ENCODE assay signal across 12 mouse cellular contexts in the genomic region with DNA sequence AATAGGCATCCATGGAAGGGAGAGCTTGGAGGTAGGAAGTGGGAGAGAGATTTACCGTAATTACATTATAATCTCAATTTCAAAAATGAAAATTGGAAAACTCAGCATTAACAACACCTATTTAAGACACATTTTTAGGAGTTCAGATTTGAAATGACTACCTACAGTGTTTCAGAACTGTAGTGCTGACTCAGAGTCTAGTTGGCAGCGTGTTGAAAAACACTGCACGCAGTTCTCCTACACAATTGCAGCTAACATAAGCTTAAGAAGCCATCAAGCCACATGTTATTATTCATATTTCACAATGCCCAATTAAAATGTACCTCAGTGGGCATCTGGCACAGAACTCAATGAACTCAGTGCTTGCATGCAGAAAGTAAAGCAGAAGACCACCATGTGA.
"Had no signal": no experiment of that assay in that cellular context is flagged by ENCODE, and none has a peak within 500 bp of the region (broad histone marks: within the 10 kb centered on the region; RNA-seq: fewer than 3 reads in every experiment).

No protein-coding gene starts in this region.

- DNase-seq: lung, adult 18-20 months; lung, embryonic 14.5 days; lung, postnatal 10 days; lung, postnatal 4 days; midbrain, embryonic 14.5 days; retina, postnatal 1 day; right cerebral cortex, postnatal 25 days; right cerebral cortex, postnatal 4 days; spleen, adult 18-20 months; thymus, adult 2 months; thymus, postnatal 25 days; thymus, postnatal 4 days had no signal
